ENCODE assay signal across 28 mouse cellular contexts in genomic region chr3:92825808-92826207, GRCm38 (mm10). TPM values are rescaled to one million over a fixed set of nuclear protein-coding genes. Genes with fewer than 3 reads are reported as not detected.
DNase-seq lines count a peak whose midpoint lies in the region; ATAC-seq and TF ChIP-seq lines count a peak whose summit lies in the region.
"Had no signal": no experiment of that assay in that cellular context is flagged by ENCODE, and none has a peak within 500 bp of the region (broad histone marks: within the 10 kb centered on the region; RNA-seq: fewer than 3 reads in every experiment).

No protein-coding gene starts in this region.

- H3K4me2 ChIP-seq in kidney, postnatal 0 days (ENCODE audit: low read length), result no peak overlapping the region
- H3K4me2 ChIP-seq in neural tube, embryonic 15.5 days, result no peak overlapping the region
- H3K4me2 ChIP-seq: forebrain, embryonic 13.5 days; heart, embryonic 12.5 days; liver, embryonic 13.5 days; neural tube, embryonic 12.5 days had no signal

- 12% methylated on average over 1 of the region's 1 CpGs for WGBS in kidney, postnatal 0 days
- WGBS in neural tube, embryonic 15.5 days, result 34% methylated on average over 1 of the region's 1 CpGs

- no peak overlapping the region for H3K27ac ChIP-seq in kidney, postnatal 0 days
- no peak overlapping the region for H3K27ac ChIP-seq in neural tube, embryonic 15.5 days (replicated peaks)
- H3K27ac ChIP-seq: forebrain, embryonic 13.5 days; liver, embryonic 13.5 days; neural tube, embryonic 12.5 days had no signal

- no peak overlapping the region for H3K4me3 ChIP-seq in kidney, postnatal 0 days (replicated peaks; ENCODE audit: low read depth, low read length)
- no peak overlapping the region for H3K4me3 ChIP-seq in neural tube, embryonic 15.5 days (replicated peaks)
- H3K4me3 ChIP-seq: forebrain, embryonic 13.5 days; heart, embryonic 12.5 days; liver, embryonic 13.5 days; megakaryocyte, embryonic 14.5 days; neural tube, embryonic 12.5 days had no signal

- H3K9me3 ChIP-seq in kidney, postnatal 0 days (replicated peaks; ENCODE audit: low read length), result no peaks in the 10 kb centered on the region
- H3K9me3 ChIP-seq in neural tube, embryonic 15.5 days (replicated peaks), result no peaks in the 10 kb centered on the region
- H3K9me3 ChIP-seq: forebrain, embryonic 13.5 days; neural tube, embryonic 12.5 days had no signal

- TF ChIP-seq CTCF in kidney, postnatal 0 days (IDR thresholded peaks at IDR 0.05; ENCODE audit: low read depth), result peak; percentile 50; the same call in 1 of the 2 replicates

- no peak for DNase-seq in frontal cortex, postnatal 25 days (ENCODE audit: low spot score in 2 of 2)
- no peak for DNase-seq in kidney, postnatal 0 days (ENCODE audit: low spot score)
- DNase-seq in kidney, postnatal 25 days, result no peak
- DNase-seq in 3T3-L1 (ENCODE audit: low read depth, low spot score) (peak; percentile 62), adipocyte (ENCODE audit: low spot score) (peak; percentile 14)
- DNase-seq: adrenal gland, postnatal 25 days; B cell, adult 2 months; cerebellum, adult 9-11 months; gastrocnemius, postnatal 10 days; heart, adult 11 months; heart, postnatal 14 days; liver, embryonic 13.5 days; lung, adult 2 months; midbrain, embryonic 14.5 days; retina, postnatal 1 day; thymus, postnatal 14 days had no signal

- ATAC-seq in frontal cortex, adult (ENCODE audit: low TSS enrichment), result peak; percentile 47; the same call in 1 of the 2 replicates
- no peak for ATAC-seq in kidney, postnatal 0 days (replicated peaks; ENCODE audit: low FRiP score, low read depth)
- no peak for ATAC-seq in neural tube, embryonic 15.5 days (ENCODE audit: low FRiP score)
- ATAC-seq: forebrain, embryonic 13.5 days had no signal

- H3K9ac ChIP-seq in kidney, postnatal 0 days (ENCODE audit: low read depth, low read length), result no peak overlapping the region
- no peak overlapping the region for H3K9ac ChIP-seq in neural tube, embryonic 15.5 days (replicated peaks)
- H3K9ac ChIP-seq: forebrain, embryonic 13.5 days; heart, embryonic 12.5 days; liver, embryonic 13.5 days; neural tube, embryonic 12.5 days had no signal

- H3K27me3 ChIP-seq in kidney, postnatal 0 days (ENCODE audit: insufficient read depth, low read length), result no peaks in the 10 kb centered on the region
- H3K27me3 ChIP-seq in neural tube, embryonic 15.5 days (replicated peaks), result no peaks in the 10 kb centered on the region
- H3K27me3 ChIP-seq: forebrain, embryonic 13.5 days; heart, embryonic 12.5 days; liver, embryonic 13.5 days; megakaryocyte, embryonic 14.5 days; neural tube, embryonic 12.5 days had no signal

- no peaks in the 10 kb centered on the region for H3K36me3 ChIP-seq in kidney, postnatal 0 days (ENCODE audit: insufficient read depth, low read length)
- no peaks in the 10 kb centered on the region for H3K36me3 ChIP-seq in neural tube, embryonic 15.5 days
- H3K36me3 ChIP-seq: heart, embryonic 12.5 days; liver, embryonic 13.5 days; neural tube, embryonic 12.5 days had no signal

- no peaks in the 10 kb centered on the region for H3K4me1 ChIP-seq in kidney, postnatal 0 days (replicated peaks; ENCODE audit: insufficient read depth, low read length)
- H3K4me1 ChIP-seq in neural tube, embryonic 15.5 days, result no peaks in the 10 kb centered on the region
- H3K4me1 ChIP-seq: forebrain, embryonic 13.5 days; heart, embryonic 12.5 days; liver, embryonic 13.5 days; megakaryocyte, embryonic 14.5 days; neural tube, embryonic 12.5 days had no signal

RNA-seq across cellular contexts. Expression of gene Kprp, which starts 1.2 kb away (rescaled TPM):
- not detected in 2 replicates for polyA plus RNA-seq in kidney, postnatal 0 days (2015; fragmentation: Nextera tagmentation; extraction: Ambion mirVana)
- not detected in 2 replicates for polyA plus RNA-seq in neural tube, embryonic 15.5 days (2015; fragmentation: Nextera tagmentation; extraction: Ambion mirVana)
- polyA plus RNA-seq: embryonic facial prominence, embryonic 11.5 days; forebrain, embryonic 13.5 days; heart, embryonic 12.5 days; hindbrain, embryonic 11.5 days; kidney, embryonic 14.5 days; large intestine, adult 2 months; limb, embryonic 14.5 days; liver, embryonic 13.5 days; midbrain, embryonic 14.5 days; neural tube, embryonic 12.5 days; spleen, adult 2 months had no signal

RNA-seq across cellular contexts. Expression of gene Lce1k, which starts 18.1 kb away (rescaled TPM):
- polyA plus RNA-seq in kidney, postnatal 0 days (2015; fragmentation: Nextera tagmentation; extraction: Ambion mirVana), result not detected in 2 replicates
- not detected in 2 replicates for polyA plus RNA-seq in neural tube, embryonic 15.5 days (2015; fragmentation: Nextera tagmentation; extraction: Ambion mirVana)
- polyA plus RNA-seq: embryonic facial prominence, embryonic 11.5 days; forebrain, embryonic 13.5 days; heart, embryonic 12.5 days; hindbrain, embryonic 11.5 days; kidney, embryonic 14.5 days; large intestine, adult 2 months; limb, embryonic 14.5 days; liver, embryonic 13.5 days; midbrain, embryonic 14.5 days; neural tube, embryonic 12.5 days; spleen, adult 2 months had no signal

RNA-seq across cellular contexts. Expression of gene Lce1l, which starts 25.3 kb away (rescaled TPM):
- polyA plus RNA-seq in kidney, postnatal 0 days (2015; fragmentation: Nextera tagmentation; extraction: Ambion mirVana), result not detected in 2 replicates
- not detected in 2 replicates for polyA plus RNA-seq in neural tube, embryonic 15.5 days (2015; fragmentation: Nextera tagmentation; extraction: Ambion mirVana)
- polyA plus RNA-seq: embryonic facial prominence, embryonic 11.5 days; forebrain, embryonic 13.5 days; heart, embryonic 12.5 days; hindbrain, embryonic 11.5 days; kidney, embryonic 14.5 days; large intestine, adult 2 months; limb, embryonic 14.5 days; liver, embryonic 13.5 days; midbrain, embryonic 14.5 days; neural tube, embryonic 12.5 days; spleen, adult 2 months had no signal

RNA-seq across cellular contexts. Expression of gene Lce1j, which starts 35.5 kb away (rescaled TPM):
- not detected in 2 replicates for polyA plus RNA-seq in kidney, postnatal 0 days (2015; fragmentation: Nextera tagmentation; extraction: Ambion mirVana)
- not detected in 2 replicates for polyA plus RNA-seq in neural tube, embryonic 15.5 days (2015; fragmentation: Nextera tagmentation; extraction: Ambion mirVana)
- polyA plus RNA-seq: embryonic facial prominence, embryonic 11.5 days; forebrain, embryonic 13.5 days; heart, embryonic 12.5 days; hindbrain, embryonic 11.5 days; kidney, embryonic 14.5 days; large intestine, adult 2 months; limb, embryonic 14.5 days; liver, embryonic 13.5 days; midbrain, embryonic 14.5 days; neural tube, embryonic 12.5 days; spleen, adult 2 months had no signal

RNA-seq across cellular contexts. Expression of gene 2310050C09Rik, which starts 44.2 kb away (rescaled TPM):
- polyA plus RNA-seq in kidney, postnatal 0 days (2015; fragmentation: Nextera tagmentation; extraction: Ambion mirVana), result not detected in 2 replicates
- not detected in 2 replicates for polyA plus RNA-seq in neural tube, embryonic 15.5 days (2015; fragmentation: Nextera tagmentation; extraction: Ambion mirVana)
- polyA plus RNA-seq: embryonic facial prominence, embryonic 11.5 days; forebrain, embryonic 13.5 days; heart, embryonic 12.5 days; hindbrain, embryonic 11.5 days; kidney, embryonic 14.5 days; large intestine, adult 2 months; liver, embryonic 13.5 days; midbrain, embryonic 14.5 days; neural tube, embryonic 12.5 days; spleen, adult 2 months had no signal

Comparison
In these comparisons a context has a peak if more than half of its experiments do, and no peak if none do; other contexts are left out.
1. DNase-seq: peak in 3T3-L1 (single experiment) and adipocyte (single experiment); none in frontal cortex, postnatal 25 days (0 of 2), kidney, postnatal 0 days (single experiment) and kidney, postnatal 25 days (0 of 2).